9 mouse cellular contexts compared by ENCODE assay signal in the genomic region with DNA sequence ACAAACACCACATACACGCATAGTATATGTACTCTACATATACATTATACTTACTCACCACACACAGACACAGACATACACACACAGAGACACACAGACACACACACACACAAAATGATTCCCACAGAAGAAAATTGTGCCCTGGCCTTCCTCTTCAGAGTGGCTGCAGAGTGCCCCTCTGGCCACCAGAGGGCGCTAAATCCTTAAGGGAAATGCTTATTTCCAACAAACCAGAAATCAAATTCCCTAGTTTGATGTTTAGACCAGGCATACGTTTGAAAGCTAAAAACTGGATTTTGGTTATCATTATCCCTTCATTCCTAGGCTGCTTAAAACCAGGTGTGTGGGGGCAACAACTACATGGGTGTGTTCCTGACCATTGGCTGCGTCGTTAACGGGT.
A peak's percentile ranks its signal among the peaks of the same experiment; 100 is the strongest.
DNase-seq lines count a peak whose midpoint lies in the region; ATAC-seq and TF ChIP-seq lines count a peak whose summit lies in the region.
"Had no signal": no experiment of that assay in that cellular context is flagged by ENCODE, and none has a peak within 500 bp of the region (broad histone marks: within the 10 kb centered on the region; RNA-seq: fewer than 3 reads in every experiment).

No protein-coding gene starts in this region.

- H3K27me3 ChIP-seq in forebrain, embryonic 14.5 days (replicated peaks; ENCODE audit: control insufficient read depth, insufficient read depth, low read length): no peaks in the 10 kb centered on the region

- no peak for TF ChIP-seq POLR2A in brain, embryonic 14.5 days (IDR thresholded peaks at IDR 0.05; ENCODE audit: borderline replicate concordance, extremely low read depth, insufficient read depth, insufficient read length, poor library complexity, severe bottlenecking)

- no peak overlapping the region for H3K4me3 ChIP-seq in forebrain, embryonic 14.5 days (ENCODE audit: low read depth, low read length)
- H3K4me3 ChIP-seq: limb, embryonic 15.5 days had no signal

- H3K9me3 ChIP-seq in forebrain, embryonic 14.5 days (replicated peaks; ENCODE audit: control insufficient read depth, low read length): no peaks in the 10 kb centered on the region
- H3K9me3 ChIP-seq: limb, embryonic 15.5 days had no signal

- peak; percentile 87 for TF ChIP-seq CTCF in brain, embryonic 14.5 days (IDR thresholded peaks at IDR 0.05; ENCODE audit: borderline replicate concordance, extremely low read depth, insufficient read depth, insufficient read length)

- H3K4me2 ChIP-seq in forebrain, embryonic 14.5 days (ENCODE audit: low read length): no peak overlapping the region
- H3K4me2 ChIP-seq: limb, embryonic 15.5 days had no signal

- no peak overlapping the region for H3K9ac ChIP-seq in forebrain, embryonic 14.5 days (ENCODE audit: low read length)
- H3K9ac ChIP-seq: limb, embryonic 15.5 days had no signal

- WGBS in forebrain, embryonic 14.5 days: 41% methylated on average over 6 of the region's 6 CpGs

- H3K36me3 ChIP-seq in forebrain, embryonic 14.5 days (ENCODE audit: control insufficient read depth, insufficient read depth, low read length): no peaks in the 10 kb centered on the region
- H3K36me3 ChIP-seq: limb, embryonic 15.5 days had no signal

- peak; percentile 59 for DNase-seq in gastrocnemius, adult 18-20 months (ENCODE audit: low spot score)
- no peak for DNase-seq in gastrocnemius, postnatal 25 days
- DNase-seq in CD4-positive, CD25-positive, alpha-beta regulatory T cell, adult 2 months (ENCODE audit: low read depth, low spot score): peak; percentile 72
- DNase-seq in brain, embryonic 14.5 days (ENCODE audit: low read depth): peak; percentile 77
- peak; percentile 89 for DNase-seq in forebrain, embryonic 14.5 days (ENCODE audit: low spot score)
- peak; percentile 69 for DNase-seq in layer of hippocampus, adult 9-10 months (ENCODE audit: low spot score)
- DNase-seq in lung, postnatal 25 days (ENCODE audit: low spot score): peak; percentile 59
- peak; percentile 59 for DNase-seq in spleen, adult 12 weeks (ENCODE audit: low spot score)

- peak; percentile 30; the same call in 1 of the 2 replicates for ATAC-seq in forebrain, embryonic 14.5 days

- no peaks in the 10 kb centered on the region for H3K4me1 ChIP-seq in forebrain, embryonic 14.5 days (ENCODE audit: control insufficient read depth, insufficient read depth, low read length)

- H3K27ac ChIP-seq in forebrain, embryonic 14.5 days (ENCODE audit: low read depth, low read length): no peak overlapping the region
- H3K27ac ChIP-seq: limb, embryonic 15.5 days had no signal
